Mouse (Mus musculus): ENCODE data around the gene Gm13287.
"Not testable (repeated sequence)": the region's sequence is repeated elsewhere in the genome, so short reads cannot be mapped to it uniquely, and the experiment has no call there.

Gene Gm13287

GRCm38 (mm10) chr4:88802954-88803353 is at the start of gene Gm13287:
TSS of gene Gm13287 (plus strand) at chr4:88803254.
- not testable (repeated sequence) for DNase-seq (ENCODE audit: low spot score in 2 of 2)

- DNase-seq (ENCODE audit: low spot score in 2 of 2), result peak; percentile 74 to 92
Observed at GRCm38 (mm10) chr4:88754818-88755340, 48.2 kb upstream of the Gm13287 start, which contains the start of gene Gm13271. TSS of gene Gm13271 (plus strand) at chr4:88754868.

- DNase-seq (ENCODE audit: low spot score in 2 of 2), result peak in 1 of 2 experiments; percentile 64
Observed at GRCm38 (mm10) chr4:88756581-88757513, 46.2 kb upstream of the Gm13287 start.

- DNase-seq (ENCODE audit: low spot score in 2 of 2), result peak; percentile 82 to 95
Observed at GRCm38 (mm10) chr4:88757628-88758031, 45.4 kb upstream of the Gm13287 start.

GRCm38 (mm10) chr4:88758751-88759150 is 44.3 kb upstream of the Gm13287 start:
- DNase-seq (ENCODE audit: low spot score in 2 of 2), result not testable (repeated sequence)

GRCm38 (mm10) chr4:88759610-88760268 is 43.3 kb upstream of the Gm13287 start, which contains the start of gene Gm13283:
TSS of gene Gm13283 (plus strand) at chr4:88760119.
- DNase-seq (ENCODE audit: low spot score in 2 of 2), result peak; percentile 35 to 82

DNA sequence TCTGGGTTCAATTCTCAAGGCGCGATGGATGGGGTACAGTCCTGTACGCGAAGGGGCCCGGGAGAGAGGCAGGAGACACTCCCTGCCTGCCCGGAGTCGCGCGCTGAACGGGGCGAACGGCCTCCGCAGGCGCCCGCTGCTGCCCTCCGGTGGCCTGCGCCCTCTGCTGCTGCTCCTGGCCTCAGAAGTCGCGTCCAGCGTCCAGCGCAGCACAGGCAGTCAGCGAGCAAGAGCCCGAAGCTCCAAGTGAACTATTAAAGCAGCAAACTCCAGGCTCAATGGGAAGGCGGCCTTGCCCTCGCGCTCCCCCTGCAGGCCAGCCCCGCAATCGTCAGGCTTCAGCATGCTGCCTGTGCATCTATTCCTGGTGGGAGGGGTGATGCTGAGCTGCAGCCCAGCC is 42.6 kb upstream of the Gm13287 start:
- DNase-seq (ENCODE audit: low spot score in 2 of 2), result peak; percentile 64 to 72

DNA sequence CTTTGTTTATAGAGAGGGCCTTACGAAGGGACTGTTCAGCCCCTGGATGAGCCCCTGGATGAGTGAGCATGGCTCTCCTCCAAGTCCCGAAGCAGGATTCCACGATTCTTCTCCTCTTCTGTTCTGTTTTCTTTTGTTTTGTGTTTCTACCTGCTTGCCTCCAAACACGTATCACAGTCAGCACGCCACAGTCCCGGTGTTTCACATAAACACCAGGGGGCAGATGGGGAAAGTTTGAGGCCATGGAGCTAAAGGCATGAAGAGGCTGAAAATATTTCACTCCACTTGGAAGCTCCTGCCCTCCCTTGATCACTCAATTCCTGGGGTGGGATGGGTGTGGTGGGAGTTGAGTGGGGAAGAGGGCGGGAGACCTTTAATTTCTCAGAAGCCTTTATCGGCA is 41.3 kb upstream of the Gm13287 start:
- DNase-seq (ENCODE audit: low spot score in 2 of 2), result peak; percentile 78 to 93

GRCm38 (mm10) chr4:88762341-88762740 is 40.7 kb upstream of the Gm13287 start:
- peak in 1 of 2 experiments; percentile 69 for DNase-seq (ENCODE audit: low spot score in 2 of 2)

- not testable (repeated sequence) for DNase-seq (ENCODE audit: low spot score in 2 of 2)
Observed at GRCm38 (mm10) chr4:88763384-88764018, 39.6 kb upstream of the Gm13287 start.

DNA sequence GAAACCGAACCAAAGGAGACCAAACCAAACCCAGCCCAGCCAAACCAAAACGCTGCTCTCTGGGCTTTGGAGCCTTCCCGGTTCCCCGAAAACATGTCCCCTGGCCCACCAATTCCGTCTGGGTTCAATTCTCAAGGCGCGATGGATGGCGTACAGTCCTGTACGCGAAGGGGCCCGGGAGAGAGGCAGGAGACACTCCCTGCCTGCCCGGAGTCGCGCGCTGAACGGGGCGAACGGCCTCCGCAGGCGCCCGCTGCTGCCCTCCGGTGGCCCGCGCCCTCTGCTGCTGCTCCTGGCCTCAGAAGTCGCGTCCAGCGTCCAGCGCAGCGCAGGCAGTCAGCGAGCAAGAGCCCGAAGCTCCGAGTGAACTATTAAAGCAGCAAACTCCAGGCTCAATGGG is 29.5 kb upstream of the Gm13287 start, which contains the start of gene Gm13290:
TSS of gene Gm13290 (plus strand) at position 301 of the 400 bp plus-strand sequence.
- not testable (repeated sequence) for DNase-seq (ENCODE audit: low spot score in 2 of 2)

- DNase-seq (ENCODE audit: low spot score in 2 of 2), result not testable (repeated sequence)
Observed at GRCm38 (mm10) chr4:88776622-88777021, 26.4 kb upstream of the Gm13287 start, which contains the start of gene Gm13289. TSS of gene Gm13289 (plus strand) at chr4:88776922.

DNA sequence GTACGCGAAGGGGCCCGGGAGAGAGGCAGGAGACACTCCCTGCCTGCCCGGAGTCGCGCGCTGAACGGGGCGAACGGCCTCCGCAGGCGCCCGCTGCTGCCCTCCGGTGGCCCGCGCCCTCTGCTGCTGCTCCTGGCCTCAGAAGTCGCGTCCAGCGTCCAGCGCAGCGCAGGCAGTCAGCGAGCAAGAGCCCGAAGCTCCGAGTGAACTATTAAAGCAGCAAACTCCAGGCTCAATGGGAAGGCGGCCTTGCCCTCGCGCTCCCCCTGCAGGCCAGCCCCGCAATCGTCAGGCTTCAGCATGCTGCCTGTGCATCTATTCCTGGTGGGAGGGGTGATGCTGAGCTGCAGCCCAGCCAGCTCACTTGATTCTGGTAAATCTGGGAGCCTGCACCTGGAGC is 23.5 kb upstream of the Gm13287 start, which contains the start of gene Gm13272:
TSS of gene Gm13272 (plus strand) at position 301 of the 400 bp plus-strand sequence.
- not testable (repeated sequence) for DNase-seq (ENCODE audit: low spot score in 2 of 2)

DNA sequence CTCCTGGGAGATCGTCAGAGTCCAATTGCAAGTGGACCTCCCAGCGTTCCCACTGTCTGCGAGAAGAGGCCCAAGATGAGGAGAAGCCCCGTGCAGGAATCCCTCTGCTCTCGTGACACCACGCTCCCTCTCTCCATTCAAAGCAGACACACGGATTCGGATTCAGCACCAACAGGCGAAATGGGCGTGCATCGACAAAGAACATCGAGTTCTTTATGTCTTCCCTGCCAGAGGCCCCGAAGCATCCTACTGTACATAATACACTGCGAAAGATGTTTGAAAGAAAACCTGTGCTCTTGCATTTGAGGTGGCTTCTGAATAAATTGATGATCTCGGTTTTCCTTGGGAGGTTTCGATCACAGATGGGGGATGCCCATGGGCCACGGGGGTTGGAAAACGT is 22.7 kb upstream of the Gm13287 start:
- DNase-seq (ENCODE audit: low spot score in 2 of 2), result peak in 1 of 2 experiments; percentile 62

DNA sequence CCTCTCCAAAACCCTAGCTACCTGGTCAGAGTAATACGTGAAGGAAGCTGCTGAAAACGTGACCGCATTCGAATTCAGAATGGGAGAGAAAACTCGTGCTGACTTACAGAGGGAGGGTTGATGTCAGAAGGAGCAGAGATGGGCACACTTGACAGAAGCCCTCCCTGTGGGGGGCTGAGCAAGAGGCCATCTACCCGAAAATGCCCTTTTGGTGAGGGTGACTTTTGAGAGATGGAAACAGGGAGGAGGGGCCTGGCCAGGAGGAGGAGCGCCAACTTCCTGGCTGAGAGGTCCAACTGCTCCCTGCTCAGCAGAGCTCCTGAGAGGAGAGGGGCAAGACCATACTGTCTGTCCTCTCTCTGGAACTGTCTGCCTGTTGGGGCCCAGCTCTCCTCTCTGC is 21.2 kb upstream of the Gm13287 start, which contains the start of gene Ifnz:
TSS of gene Ifnz (plus strand) at position 301 of the 400 bp plus-strand sequence.
- not testable (repeated sequence) for DNase-seq (ENCODE audit: low spot score in 2 of 2)

DNA sequence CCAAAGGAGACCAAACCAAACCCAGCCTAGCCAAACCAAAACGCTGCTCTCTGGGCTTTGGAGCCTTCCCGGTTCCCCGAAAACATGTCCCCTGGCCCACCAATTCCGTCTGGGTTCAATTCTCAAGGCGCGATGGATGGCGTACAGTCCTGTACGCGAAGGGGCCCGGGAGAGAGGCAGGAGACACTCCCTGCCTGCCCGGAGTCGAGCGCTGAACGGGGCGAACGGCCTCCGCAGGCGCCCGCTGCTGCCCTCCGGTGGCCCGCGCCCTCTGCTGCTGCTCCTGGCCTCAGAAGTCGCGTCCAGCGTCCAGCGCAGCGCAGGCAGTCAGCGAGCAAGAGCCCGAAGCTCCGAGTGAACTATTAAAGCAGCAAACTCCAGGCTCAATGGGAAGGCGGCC is 20.7 kb upstream of the Gm13287 start:
- DNase-seq (ENCODE audit: low spot score in 2 of 2), result not testable (repeated sequence)

GRCm38 (mm10) chr4:88785409-88785808 is 17.6 kb upstream of the Gm13287 start, which contains the start of gene Gm13276:
TSS of gene Gm13276 (plus strand) at chr4:88785709.
- not testable (repeated sequence) for DNase-seq (ENCODE audit: low spot score in 2 of 2)

DNA sequence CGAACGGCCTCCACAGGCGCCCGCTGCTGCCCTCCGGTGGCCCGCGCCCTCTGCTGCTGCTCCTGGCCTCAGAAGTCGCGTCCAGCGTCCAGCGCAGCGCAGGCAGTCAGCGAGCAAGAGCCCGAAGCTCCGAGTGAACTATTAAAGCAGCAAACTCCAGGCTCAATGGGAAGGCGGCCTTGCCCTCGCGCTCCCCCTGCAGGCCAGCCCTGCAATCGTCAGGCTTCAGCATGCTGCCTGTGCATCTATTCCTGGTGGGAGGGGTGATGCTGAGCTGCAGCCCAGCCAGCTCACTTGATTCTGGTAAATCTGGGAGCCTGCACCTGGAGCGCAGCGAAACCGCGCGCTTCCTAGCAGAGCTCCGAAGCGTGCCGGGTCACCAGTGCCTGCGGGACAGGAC is 14.7 kb upstream of the Gm13287 start, which contains the start of gene Gm13277:
TSS of gene Gm13277 (plus strand) at position 231 of the 400 bp plus-strand sequence.
- DNase-seq (ENCODE audit: low spot score in 2 of 2), result peak; percentile 61 to 76

GRCm38 (mm10) chr4:88791250-88791649 is 11.8 kb upstream of the Gm13287 start, which contains the start of gene Gm13278:
TSS of gene Gm13278 (plus strand) at chr4:88791550.
- not testable (repeated sequence) for DNase-seq (ENCODE audit: low spot score in 2 of 2)

- DNase-seq (ENCODE audit: low spot score in 2 of 2), result peak; percentile 59 to 89
Observed at GRCm38 (mm10) chr4:88793936-88794675, 8.9 kb upstream of the Gm13287 start, which contains the start of gene Gm13275. TSS of gene Gm13275 (plus strand) at chr4:88794487.

Data from spleen, postnatal 4 days (tissue).